Mouse (Mus musculus) activated CD4-positive, CD25-positive, alpha-beta regulatory T cell, adult 4 months (primary cell): ENCODE results near the gene Ptpn13. TPM values are rescaled to one million over a fixed set of nuclear protein-coding genes. Genes with fewer than 3 reads are reported as not detected.

Experiments
- ATAC-seq: one replicate; pipeline ENCODE4 v1.8.0; 2017
- polyA plus RNA-seq, 2 experiments: library from polyadenylated mRNA; unstranded; fragments of 100-300 nt; shearing (Covaris generic); gene quantifications; one replicate each; pipeline ENCODE4 v1.2.1; 2017

Gene Ptpn13
- polyA plus RNA-seq, 2 experiments from 2014 or later: 19.6 to 20.3 TPM

DNA sequence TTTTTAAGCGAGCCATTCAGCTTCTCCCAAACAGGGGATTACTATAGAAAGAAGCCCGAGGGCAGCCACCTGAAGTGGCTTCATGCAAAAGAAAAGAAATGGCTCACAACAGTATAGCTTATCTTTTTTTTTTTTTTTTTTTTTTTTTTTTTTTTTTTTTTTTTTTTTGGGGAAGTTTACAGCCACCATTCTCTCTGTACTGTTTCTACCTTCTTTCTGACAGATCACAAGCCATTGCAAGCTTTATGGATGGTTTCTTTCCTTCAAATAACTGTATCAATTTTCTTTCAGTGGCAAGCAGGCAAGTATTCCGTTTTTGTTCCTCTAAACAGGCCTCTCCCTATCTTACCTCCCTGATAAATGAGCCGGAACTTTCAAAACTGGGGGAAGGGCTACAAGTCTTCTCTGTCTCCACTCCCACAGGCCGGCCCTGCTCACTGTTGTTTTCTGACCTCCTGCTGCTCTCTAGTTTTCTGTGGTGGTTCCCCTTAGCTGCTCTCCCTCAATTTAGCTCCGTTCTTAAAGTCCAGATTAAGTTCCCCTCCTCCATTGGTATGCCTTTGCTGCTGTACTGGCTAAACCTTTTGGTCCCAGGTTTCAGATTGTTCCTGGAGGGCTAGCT is 1.6 kb upstream of the Ptpn13 start:
- ATAC-seq: no peak

DNA sequence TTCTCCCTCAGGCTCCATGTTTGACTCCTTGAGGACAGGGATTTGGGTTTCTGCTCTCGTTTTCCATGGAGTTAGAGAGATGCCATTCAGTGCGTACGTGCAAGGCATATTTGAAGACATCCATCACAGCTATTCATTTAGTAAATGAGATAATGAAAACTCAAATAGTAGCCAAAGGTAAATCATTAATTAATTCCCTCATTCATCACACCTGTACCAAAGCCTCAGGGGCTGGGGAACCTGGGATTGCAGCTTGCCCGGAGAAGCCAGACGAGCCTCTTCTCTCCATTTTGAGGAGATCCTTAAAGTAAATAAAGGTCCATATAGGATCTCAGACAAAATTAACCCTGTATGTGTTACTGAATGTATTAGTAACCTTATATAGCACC is 1.1 kb upstream of the Ptpn13 start:
- ATAC-seq: no peak

DNA sequence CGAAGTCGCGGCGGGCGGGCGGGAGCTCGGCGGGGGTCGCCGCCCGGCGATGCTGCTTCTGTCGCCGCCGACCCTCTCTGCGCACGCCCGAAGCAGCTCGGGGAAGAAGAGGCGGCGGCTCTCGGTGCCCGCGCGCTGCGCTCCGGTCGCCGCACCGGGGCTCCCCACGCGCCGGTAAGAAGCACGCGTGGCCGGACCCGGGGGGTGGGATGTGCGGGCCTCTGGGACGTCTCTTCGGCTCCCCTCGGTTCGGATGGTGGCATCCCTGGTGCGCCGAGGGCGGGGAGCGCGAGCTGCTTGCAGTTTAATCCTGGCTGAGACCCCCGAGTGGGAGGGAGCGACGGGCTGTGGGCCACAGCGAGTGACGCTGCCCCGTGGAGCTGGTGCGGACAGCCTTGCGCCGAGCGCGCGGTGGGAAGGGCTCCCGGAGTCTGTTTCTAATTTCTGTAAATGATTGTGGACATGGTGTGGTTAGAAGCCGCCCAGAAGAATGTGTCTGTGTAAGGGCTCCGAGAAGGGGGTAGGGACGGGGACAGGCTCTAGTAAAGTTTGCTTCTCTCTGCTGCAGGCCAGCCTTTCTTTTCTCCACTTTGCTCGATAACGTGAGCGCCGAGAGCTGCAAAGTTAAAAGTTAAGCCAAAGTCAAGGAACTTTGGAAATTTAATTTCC is 505 bp downstream of the Ptpn13 start:
- no peak for ATAC-seq

DNA sequence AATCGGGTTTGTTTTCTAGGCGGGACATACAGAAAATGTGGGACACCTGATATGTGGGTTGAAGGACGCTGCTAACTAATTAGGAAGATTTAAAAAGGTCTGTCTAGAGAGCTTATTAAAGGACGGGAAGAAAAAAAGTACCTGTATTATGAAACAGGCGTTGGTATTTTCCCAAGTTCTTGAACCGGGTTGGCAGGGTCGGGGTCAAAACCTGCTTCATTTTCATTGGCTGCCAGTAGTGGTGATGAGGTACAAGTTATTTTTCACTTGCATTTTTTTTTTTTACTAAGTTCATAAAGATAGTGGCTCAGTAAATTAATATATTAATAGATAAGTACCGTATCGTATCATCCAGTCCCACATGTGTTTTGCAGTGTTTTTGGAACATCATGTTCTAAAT is 1.3 kb downstream of the Ptpn13 start:
- ATAC-seq: no peak

DNA sequence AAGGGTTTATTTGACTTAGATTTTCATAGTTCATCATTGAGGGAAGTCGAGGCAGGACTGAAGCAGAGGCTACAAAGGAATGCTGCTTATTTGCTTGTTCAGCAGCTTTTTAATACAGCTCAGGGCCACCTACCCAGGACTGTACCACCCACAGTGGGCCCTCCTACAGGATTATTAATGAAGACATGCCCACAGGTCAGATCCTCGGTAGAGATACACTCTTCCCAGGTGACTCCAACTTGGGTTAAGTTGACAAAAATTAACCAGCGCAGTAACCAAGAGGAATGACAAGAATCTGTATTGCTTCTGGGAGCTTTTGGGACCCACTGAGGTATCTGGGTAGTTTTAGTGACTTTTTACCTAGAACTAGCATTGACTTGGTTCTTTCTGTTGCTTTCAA is 6.0 kb downstream of the Ptpn13 start:
- ATAC-seq: no peak

DNA sequence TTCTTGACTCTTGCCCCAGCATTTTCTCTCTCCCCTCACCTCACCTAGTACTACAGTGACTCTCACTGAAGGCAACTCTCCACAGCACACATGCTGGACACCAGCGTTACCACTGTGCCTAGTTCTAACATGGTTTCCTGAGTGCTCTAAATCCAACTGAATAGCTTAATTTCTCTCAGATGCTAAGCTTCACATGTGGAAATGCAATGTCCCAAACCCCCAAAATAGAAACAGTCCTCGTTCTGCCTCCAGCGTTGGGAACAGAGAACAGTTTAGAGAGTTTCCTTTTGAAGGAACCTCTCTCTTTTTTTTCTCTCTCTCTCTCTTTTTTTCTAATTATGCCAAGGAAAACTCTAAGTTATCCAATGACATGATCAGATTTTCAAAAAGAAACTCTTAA is 6.5 kb downstream of the Ptpn13 start:
- ATAC-seq: no peak

DNA sequence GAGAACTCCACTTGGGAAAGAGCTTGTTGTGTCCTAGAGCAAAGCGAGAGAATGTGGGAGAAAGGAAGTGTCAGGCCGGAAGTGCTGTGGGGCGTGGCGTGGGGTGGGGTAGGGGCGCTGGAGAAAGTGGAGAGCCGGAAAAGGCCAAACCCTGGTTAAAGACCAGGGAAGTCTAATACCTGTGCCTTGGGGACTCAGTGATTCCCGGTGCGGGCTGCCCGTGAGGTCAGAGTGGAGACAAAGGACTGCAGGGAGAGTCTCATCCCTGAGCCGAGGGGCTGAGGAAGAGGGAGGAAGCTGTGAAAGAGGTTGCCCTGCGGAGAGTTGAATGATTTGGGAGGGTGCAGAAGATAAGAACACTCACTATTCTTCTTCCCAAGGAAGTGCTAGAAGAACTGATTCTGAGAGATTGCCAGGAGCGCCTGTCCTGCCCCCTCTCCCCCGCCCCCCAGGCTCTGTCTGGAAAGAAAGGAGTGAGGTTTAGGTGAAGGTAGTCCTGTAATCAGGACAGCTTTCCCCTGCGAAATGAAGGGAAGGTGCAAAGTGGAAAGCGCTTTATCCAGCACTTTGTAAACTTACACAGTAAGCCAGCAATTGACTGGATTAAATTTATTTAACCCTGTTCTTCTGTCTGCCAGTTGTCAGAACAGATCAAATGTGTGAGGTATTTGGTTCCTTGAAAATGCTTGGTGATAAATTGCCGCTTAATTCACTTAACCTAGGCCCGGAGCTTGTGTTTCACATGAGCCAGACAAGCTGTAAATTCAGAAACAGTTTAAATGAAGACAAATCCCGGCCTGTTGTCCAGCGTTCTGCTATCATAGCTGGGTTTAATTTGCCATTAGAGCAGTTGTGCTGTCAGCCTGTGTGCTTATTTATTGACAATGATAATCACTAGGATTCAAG is 11.3 kb downstream of the Ptpn13 start:
- ATAC-seq: no peak

DNA sequence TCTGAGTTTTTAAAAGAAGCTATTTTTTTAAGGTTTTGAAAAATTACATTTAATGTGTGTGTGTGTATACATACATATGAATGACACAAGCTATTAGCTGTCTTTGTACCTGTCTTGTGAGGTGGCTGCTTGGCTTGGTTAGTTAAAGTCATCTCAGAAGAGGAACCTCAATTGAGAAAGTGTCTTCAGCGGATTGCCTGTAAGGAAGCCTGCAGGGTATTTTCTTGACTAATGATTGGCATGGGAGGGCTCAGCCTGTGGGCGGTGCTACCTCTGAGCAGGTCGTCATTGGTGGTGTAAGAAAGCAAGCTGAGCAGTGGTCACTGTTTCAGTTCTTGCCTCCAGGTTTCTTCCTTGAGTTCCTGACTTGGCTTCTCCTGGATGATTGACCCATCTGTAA is 12.7 kb downstream of the Ptpn13 start:
- ATAC-seq: no peak

DNA sequence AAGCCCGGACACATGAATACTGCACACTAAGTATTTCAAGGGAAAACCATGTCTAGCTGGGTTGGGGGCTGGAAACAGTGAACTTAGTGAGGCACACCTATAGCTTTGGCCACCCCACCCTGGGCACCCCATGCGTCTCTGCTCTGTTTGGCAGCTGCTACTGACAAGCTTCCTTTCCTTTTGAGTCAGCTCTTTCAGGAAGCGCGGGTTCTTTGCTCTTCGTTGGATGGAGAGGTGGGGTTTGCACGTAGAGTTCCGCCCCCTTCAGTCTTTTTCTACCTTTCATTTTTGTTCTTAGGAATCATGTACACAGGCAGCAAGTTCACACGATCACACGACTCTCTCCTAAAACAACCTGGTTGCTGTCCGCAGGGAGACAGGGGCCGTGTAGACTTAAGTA is 14.2 kb downstream of the Ptpn13 start:
- peak; percentile 72 for ATAC-seq

DNA sequence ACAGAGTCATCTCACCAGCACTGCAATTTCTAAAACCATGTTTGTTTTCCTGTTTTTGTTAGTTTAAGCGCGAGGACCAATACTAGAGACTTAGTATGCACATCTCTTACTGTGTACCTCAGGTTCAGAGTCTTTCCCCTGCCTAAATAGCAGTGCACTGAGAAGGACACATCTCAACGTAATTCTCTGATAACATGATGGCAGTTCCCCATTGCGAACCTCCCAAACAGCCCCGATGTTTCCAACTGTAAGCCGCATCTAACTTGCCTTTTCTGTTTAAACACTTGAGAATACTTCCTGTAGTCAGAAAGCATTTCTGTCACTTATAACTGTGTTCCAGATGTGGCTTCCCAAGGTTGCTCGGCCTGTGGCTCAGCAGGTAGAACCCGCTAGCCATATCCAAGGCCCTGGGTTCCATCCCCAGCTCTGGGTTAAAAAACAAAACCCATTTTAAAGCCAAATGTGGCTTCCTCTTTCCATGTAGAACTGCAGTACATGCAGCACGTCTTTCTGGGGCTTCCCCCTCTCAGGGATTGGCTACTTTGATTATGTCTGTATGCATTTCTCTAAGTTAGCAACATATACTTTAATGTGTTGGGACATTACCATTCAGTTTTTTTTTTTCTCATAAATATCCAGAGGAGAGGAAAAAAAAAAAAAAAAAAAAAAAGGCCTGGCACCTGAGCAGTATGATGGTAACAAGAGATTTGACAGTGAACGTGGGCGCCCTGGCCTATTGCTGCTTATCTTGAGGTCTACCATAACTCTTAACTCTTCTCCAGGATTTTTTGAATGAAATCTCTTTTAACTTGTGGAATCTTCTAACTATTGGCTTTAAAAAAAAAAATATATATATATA is 15.7 kb downstream of the Ptpn13 start:
- no peak for ATAC-seq

DNA sequence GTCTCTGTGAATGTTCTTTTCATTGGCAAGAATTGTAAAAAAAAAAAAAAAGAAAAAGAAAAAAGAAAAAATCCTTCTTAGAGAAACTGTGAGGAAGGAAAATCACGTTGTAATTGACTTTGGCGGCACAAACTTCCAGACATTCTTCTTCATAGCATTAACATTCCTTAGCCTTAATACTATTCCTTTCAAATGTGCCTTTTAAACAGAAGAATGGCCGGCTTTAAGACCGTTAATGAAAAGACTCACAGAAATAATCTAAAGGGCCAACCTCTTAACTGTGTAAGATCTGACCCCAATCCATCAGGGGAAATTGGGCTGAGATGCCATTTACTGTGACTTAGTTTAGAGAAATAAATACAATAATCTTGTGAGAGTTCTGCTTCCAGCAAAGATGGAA is 16.7 kb downstream of the Ptpn13 start:
- no peak for ATAC-seq

DNA sequence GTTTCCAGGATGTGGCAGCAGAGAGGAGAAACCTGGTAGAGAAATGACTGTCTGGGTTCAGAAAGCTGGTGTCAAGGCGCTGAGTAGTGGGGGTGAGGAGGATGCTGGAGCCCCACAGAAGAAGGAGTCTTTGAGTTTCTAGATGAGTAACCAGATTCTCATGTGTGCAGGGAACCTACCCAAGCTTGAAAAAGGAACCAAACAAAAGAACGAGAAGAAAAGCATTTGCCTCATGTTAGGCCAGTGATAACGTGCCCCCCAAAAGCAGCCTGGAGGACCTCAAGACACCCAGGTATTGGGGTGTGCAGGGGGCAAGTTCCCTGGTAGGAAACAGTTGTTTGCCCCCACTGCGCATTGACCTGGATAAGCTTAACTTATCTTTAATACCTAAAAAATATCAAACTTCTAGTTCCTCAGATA is 17.3 kb downstream of the Ptpn13 start:
- peak; percentile 86 for ATAC-seq

DNA sequence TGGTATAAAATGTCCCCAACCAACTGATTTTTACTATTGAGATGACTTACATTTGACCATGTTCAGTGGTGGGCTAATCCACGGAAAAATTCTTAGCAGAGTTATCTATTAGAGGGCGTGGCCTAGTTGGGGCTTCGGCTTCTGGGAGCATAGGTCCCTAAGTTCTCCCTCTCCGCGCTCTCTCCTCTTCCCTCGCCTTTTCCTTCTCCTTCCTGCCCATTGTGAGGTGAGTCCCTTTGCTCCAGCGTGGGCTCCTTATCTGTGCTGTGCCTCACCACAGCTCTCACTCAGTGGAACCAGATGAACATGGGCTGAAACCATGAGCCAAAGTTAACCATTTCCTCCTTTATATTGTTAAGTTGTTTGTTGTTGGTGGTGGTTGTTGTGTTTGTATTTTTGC is 17.9 kb downstream of the Ptpn13 start:
- no peak for ATAC-seq

DNA sequence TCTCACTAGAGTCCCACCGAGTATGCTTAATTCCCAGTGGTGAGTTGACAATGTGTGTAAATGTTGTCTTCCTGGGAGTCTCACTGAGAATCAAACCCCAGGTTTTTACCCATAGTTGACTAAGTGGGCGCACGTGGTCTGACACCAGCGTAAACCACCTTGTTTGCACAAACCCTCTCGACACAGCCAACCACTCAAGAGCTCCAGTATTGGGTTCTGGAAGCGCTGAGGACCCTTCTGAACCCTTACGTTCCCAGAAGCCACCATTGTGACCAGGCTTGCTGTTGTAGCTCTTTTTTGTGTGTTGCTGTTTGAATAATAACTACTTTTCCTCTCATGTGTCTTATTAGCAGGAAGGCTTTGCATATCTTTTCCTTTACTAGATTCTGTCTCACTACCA is 20.4 kb downstream of the Ptpn13 start:
- ATAC-seq: no peak

DNA sequence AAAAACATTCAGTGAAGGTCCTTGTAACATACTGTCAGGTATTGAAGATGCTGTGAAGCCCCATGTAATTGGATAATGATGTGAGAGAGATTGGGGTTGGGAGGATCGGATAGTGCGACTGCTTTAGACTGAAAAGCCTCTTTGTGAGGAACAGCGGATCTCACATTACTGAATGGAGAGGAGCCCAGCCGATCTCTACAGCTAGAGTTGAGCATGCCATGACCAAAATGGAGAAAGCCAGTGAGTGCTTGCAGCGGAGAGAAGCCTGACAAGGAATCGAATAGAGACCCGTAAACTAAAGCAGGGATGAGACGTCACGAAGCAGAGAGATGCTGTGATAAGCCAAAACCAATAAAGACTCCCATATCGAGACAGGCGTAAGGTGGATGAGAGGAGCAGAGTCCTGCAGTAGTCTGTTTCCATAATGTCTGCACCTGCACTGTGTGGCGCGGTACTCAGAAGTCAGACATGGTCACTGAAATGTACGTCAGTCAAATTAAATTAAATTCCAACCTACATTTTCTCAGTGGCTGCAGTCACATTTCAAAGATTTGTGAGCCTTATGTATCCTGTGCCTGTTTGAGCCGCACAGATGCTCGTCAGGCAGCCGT is 22.9 kb downstream of the Ptpn13 start:
- no peak for ATAC-seq

DNA sequence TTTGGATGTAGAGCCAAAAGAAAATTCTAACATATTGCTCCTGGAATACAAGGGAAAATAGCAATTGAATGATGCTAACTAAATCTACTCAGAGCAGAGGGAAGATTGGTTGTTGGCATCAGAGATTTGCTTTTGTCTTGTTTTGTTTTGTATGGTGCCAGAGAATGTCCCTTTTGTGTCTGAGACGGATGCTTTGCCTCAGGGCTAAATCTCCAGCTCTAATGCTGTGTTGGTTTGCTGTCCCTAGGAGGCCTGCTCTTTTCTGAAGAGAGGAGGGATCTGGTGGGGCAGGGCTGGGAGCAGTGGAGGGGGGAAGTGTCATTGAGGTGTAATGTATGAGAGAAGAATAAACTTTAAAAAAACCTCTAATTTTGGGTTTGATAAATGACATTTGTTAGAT is 23.5 kb downstream of the Ptpn13 start:
- no peak for ATAC-seq

DNA sequence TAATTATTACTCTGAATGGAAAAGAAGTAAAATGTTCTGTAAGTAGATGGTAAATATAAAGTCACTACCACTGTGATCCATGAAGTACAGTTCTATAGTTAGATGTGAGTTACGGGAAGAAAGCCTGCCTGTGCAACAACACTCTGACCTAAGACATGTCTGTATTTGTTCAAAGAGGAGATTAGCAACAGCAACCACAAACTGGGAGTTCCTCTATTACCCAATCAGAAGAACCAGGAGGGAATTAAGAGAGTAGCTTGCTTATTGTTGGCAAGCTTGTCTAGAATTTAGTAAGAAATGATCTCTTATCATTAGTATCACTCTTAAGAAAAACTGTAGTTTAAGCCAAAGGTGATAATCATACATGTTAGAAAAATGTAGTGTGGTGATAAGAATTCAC is 25.7 kb downstream of the Ptpn13 start:
- no peak for ATAC-seq

DNA sequence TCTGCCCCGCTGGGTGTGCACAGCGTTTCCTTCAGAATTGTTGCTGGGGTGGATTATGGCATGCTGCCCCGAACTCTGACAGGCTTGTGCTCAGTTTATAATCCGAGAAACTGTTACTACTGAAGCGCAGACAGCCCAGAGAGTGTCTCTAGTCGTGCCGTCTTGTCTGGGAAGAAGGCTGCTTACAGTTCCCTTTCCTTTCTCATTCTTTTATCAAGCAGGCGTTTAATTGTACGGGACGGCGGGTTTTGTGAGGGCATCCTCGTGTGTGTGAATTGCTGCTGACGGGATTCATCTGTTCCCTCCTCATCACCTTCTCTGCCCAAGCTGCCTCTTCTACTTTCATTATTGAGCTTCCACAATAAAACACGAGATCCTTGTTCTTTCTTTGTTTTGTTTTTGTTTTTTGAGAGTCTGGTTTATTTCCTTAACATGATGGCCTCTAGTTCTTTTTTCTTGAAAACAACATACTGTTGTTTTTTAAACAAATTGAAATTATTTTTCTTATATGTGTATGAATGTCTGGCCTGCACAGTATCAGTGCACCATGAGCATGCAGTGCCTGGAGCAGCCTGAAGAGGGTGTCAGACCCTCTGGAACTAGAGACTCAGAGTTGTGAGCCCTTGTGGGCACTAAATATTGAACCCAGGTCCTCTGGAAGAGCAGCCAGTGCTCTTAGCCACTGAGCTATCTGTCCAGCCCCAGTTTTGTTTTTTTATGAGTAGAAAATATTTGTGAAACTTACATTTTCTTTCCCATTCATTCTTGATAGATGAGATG is 28.6 kb downstream of the Ptpn13 start:
- no peak for ATAC-seq

DNA sequence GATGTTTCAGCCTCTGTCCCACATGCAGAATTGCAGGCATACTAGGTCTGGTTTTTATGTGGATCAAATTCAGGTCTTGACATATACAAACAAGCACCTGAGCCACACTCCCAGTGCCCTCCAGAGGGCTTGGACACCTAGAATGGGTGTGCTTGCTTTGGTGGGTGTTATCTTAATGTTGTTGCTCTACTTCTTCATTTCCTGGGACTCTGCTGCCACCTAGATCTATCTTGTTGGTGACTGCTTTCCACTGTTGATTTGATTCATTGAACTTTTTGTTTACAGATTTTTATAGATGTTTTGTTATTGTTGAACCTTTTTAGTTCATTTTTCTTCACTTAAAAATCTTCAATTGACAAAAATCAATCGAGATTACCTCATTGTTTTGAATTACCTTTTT is 31.8 kb downstream of the Ptpn13 start:
- ATAC-seq: no peak

DNA sequence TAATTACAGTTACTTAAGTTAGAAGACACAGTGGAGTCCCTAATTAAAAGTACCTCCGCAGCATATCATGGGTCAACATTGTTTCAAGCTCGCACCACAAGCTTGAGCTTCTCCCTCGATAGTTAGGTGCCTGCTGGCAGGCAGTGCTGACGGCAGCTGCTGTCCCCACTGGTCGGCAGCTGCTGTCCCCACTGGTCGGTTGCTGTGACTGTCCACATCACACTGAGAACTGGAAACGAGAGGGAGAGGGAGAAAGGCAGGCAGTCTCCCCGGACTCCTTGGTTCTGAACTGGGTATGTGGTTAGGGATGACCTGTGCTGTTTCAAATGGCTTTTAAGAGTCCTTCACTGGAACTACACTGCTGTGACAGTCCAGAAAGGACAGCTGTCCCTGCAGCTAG is 33.4 kb downstream of the Ptpn13 start:
- ATAC-seq: no peak

DNA sequence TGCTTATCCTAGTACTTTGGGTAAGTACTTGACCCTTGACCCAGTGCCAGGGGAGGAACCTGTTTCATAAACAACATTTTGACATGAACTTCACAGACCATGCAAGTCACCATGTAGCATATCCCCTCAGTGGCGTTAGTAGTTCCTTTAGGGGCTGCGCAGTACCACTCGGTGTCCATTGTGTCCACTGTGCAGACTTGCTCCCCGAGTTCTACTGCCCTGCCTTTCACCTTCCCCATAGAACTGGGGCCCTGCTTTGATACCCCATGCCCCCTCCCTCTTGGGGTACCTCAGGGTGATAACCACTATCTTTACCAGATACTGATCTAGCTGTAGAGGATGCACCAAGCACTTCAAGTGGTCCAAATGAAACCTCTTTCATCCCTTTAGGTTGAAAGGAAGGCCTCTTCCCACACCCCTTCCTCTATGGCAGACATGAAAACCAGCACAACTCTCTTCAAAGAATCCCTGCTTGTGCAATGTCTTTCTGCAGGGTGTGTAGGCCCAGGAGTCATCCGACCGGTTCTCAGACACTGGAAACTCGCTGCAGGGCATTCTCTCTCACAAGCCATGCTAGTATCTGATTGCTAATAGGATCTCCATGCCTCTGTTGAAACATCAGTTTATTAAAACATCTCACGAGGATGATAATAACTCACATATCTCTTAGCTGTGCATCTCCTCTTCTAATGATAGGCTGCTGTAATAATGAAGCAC is 34.1 kb downstream of the Ptpn13 start:
- peak; percentile 10 for ATAC-seq
